In the genomic region with DNA sequence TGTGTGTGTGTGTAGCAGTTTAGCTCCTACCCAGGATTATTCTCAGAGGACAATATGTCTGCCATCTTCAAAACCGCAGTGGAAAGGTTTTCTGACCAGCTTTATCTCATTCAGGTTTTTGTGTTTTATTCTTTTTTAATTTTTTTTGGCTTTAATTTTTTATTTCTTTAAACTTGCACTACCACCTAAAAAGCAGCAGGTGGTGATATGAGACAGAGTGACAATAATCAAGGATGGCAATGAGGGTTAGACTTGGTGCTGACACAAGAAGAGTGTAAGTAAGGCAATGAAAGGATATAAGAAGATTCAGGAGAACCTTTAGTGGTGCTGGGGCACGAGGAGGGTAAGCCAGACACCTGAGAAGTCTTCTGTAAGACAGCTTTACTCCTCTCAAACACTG, we compare ENCODE assay signal across 19 mouse cellular contexts.
A peak's percentile ranks its signal among the peaks of the same experiment; 100 is the strongest.
DNase-seq lines count a peak whose midpoint lies in the region; ATAC-seq and TF ChIP-seq lines count a peak whose summit lies in the region.
"Had no signal": no experiment of that assay in that cellular context is flagged by ENCODE, and none has a peak within 500 bp of the region (broad histone marks: within the 10 kb centered on the region; RNA-seq: fewer than 3 reads in every experiment).

No protein-coding gene starts in this region.

- no peak overlapping the region for H3K4me3 ChIP-seq in hindbrain, postnatal 0 days (ENCODE audit: low read length)
- no peak overlapping the region for H3K4me3 ChIP-seq in hindbrain, embryonic 13.5 days
- H3K4me3 ChIP-seq in lung, embryonic 14.5 days (ENCODE audit: low read depth, low read length), result no peak overlapping the region
- no peak overlapping the region for H3K4me3 ChIP-seq in ES-E14 (ENCODE audit: insufficient read depth in 1 of 2, low read depth in 1 of 2, low read length in 2 of 2, poor library complexity in 1 of 2, severe bottlenecking in 1 of 2)
- H3K4me3 ChIP-seq: forebrain, embryonic 12.5 days; heart, embryonic 13.5 days; limb, embryonic 13.5 days; midbrain, embryonic 13.5 days; myocyte; neural tube, embryonic 15.5 days; stomach, embryonic 15.5 days had no signal

- TF ChIP-seq CTCF in hindbrain, postnatal 0 days (IDR thresholded peaks at IDR 0.05; ENCODE audit: low read depth), result peak; percentile 48
- peak; percentile 47 for TF ChIP-seq CTCF in lung, embryonic 14.5 days (IDR thresholded peaks at IDR 0.05; ENCODE audit: low read depth)

- no peak overlapping the region for H3K27ac ChIP-seq in hindbrain, postnatal 0 days
- H3K27ac ChIP-seq in hindbrain, embryonic 13.5 days, result no peak overlapping the region
- H3K27ac ChIP-seq in lung, embryonic 14.5 days (ENCODE audit: low read depth), result no peak overlapping the region
- H3K27ac ChIP-seq in ES-E14 (ENCODE audit: insufficient read depth, low read depth, low read length, poor library complexity, severe bottlenecking), result no peak overlapping the region
- H3K27ac ChIP-seq: forebrain, embryonic 12.5 days; heart, embryonic 13.5 days; limb, embryonic 13.5 days; midbrain, embryonic 13.5 days; neural tube, embryonic 15.5 days; stomach, embryonic 15.5 days had no signal

- 77% methylated on average over 2 of the region's 2 CpGs for WGBS in hindbrain, postnatal 0 days
- 79% methylated on average over 2 of the region's 2 CpGs for WGBS in hindbrain, embryonic 13.5 days
- WGBS in lung, embryonic 14.5 days, result 67% methylated on average over 2 of the region's 2 CpGs

- H3K9ac ChIP-seq in hindbrain, postnatal 0 days (replicated peaks; ENCODE audit: low read length), result no peak overlapping the region
- no peak overlapping the region for H3K9ac ChIP-seq in hindbrain, embryonic 13.5 days
- no peak overlapping the region for H3K9ac ChIP-seq in lung, embryonic 14.5 days
- H3K9ac ChIP-seq in ES-E14 (ENCODE audit: insufficient read depth, low read depth, low read length, poor library complexity, severe bottlenecking), result no peak overlapping the region
- H3K9ac ChIP-seq: forebrain, embryonic 12.5 days; heart, embryonic 13.5 days; limb, embryonic 13.5 days; midbrain, embryonic 13.5 days; neural tube, embryonic 15.5 days; stomach, embryonic 15.5 days had no signal

- H3K9me3 ChIP-seq in hindbrain, postnatal 0 days (ENCODE audit: low read length), result no peaks in the 10 kb centered on the region
- no peaks in the 10 kb centered on the region for H3K9me3 ChIP-seq in hindbrain, embryonic 13.5 days
- no peaks in the 10 kb centered on the region for H3K9me3 ChIP-seq in lung, embryonic 14.5 days (ENCODE audit: low read depth, low read length)
- no peaks in the 10 kb centered on the region for H3K9me3 ChIP-seq in ES-E14 (ENCODE audit: control insufficient read depth, insufficient read depth, low read depth, low read length)
- H3K9me3 ChIP-seq: forebrain, embryonic 12.5 days; heart, embryonic 13.5 days; limb, embryonic 13.5 days; midbrain, embryonic 13.5 days; neural tube, embryonic 15.5 days; stomach, embryonic 15.5 days had no signal

- no peaks in the 10 kb centered on the region for H3K4me1 ChIP-seq in hindbrain, postnatal 0 days (ENCODE audit: insufficient read depth, low read length)
- H3K4me1 ChIP-seq in hindbrain, embryonic 13.5 days (replicated peaks), result no peaks in the 10 kb centered on the region
- H3K4me1 ChIP-seq in lung, embryonic 14.5 days (ENCODE audit: insufficient read depth), result no peaks in the 10 kb centered on the region
- H3K4me1 ChIP-seq in ES-E14 (ENCODE audit: control insufficient read depth in 2 of 2, insufficient read depth in 2 of 2, low read length in 2 of 2, poor library complexity in 1 of 2), result no peaks in the 10 kb centered on the region
- H3K4me1 ChIP-seq: forebrain, embryonic 12.5 days; heart, embryonic 13.5 days; limb, embryonic 13.5 days; midbrain, embryonic 13.5 days; neural tube, embryonic 15.5 days; stomach, embryonic 15.5 days had no signal

- no peak for ATAC-seq in hindbrain, postnatal 0 days
- ATAC-seq in hindbrain, embryonic 13.5 days (ENCODE audit: low FRiP score), result no peak
- ATAC-seq in lung, embryonic 14.5 days (ENCODE audit: insufficient read depth), result no peak
- ATAC-seq: midbrain, embryonic 13.5 days had no signal

- H3K27me3 ChIP-seq in hindbrain, postnatal 0 days (ENCODE audit: insufficient read depth, low read length), result no peaks in the 10 kb centered on the region
- no peaks in the 10 kb centered on the region for H3K27me3 ChIP-seq in hindbrain, embryonic 13.5 days
- H3K27me3 ChIP-seq in lung, embryonic 14.5 days (ENCODE audit: insufficient read depth, low read length), result no peaks in the 10 kb centered on the region
- H3K27me3 ChIP-seq: forebrain, embryonic 12.5 days; heart, embryonic 13.5 days; limb, embryonic 13.5 days; midbrain, embryonic 13.5 days; neural tube, embryonic 15.5 days; stomach, embryonic 15.5 days had no signal

- in situ Hi-C loops in ES-E14 (cut with MboI; ENCODE audit: low sequenced_read_pairs in 2 of 2, unreplicated experiment in 2 of 2), result no loop called here

- no peaks in the 10 kb centered on the region for H3K36me3 ChIP-seq in hindbrain, postnatal 0 days (ENCODE audit: insufficient read depth, low read length)
- no peaks in the 10 kb centered on the region for H3K36me3 ChIP-seq in hindbrain, embryonic 13.5 days
- H3K36me3 ChIP-seq in lung, embryonic 14.5 days (ENCODE audit: insufficient read depth), result no peaks in the 10 kb centered on the region
- H3K36me3 ChIP-seq in ES-E14 (ENCODE audit: control insufficient read depth, insufficient read depth, low read length, poor library complexity, severe bottlenecking), result no peaks in the 10 kb centered on the region
- H3K36me3 ChIP-seq: forebrain, embryonic 12.5 days; heart, embryonic 13.5 days; limb, embryonic 13.5 days; midbrain, embryonic 13.5 days; neural tube, embryonic 15.5 days; stomach, embryonic 15.5 days had no signal

- peak; percentile 6 for DNase-seq in hindbrain, postnatal 0 days (ENCODE audit: low spot score)
- no peak for DNase-seq in lung, embryonic 14.5 days
- no peak for DNase-seq in lung, adult 18-20 months
- no peak for DNase-seq in ES-E14 (ENCODE audit: low read depth, low spot score)
- DNase-seq in retina, postnatal 1 day, result peak; percentile 6
- DNase-seq in spleen, postnatal 36 days (ENCODE audit: low spot score in 2 of 2), result no peak
- DNase-seq in adrenal gland, adult 18-20 months (ENCODE audit: low spot score in 2 of 2), result no peak
- DNase-seq: cerebellum, postnatal 25 days; gastrocnemius, postnatal 36 days; lung, adult 2 months; spleen, adult 18-20 months had no signal

- H3K4me2 ChIP-seq in hindbrain, postnatal 0 days (ENCODE audit: low read depth, low read length), result no peak overlapping the region
- H3K4me2 ChIP-seq in hindbrain, embryonic 13.5 days, result no peak overlapping the region
- no peak overlapping the region for H3K4me2 ChIP-seq in lung, embryonic 14.5 days
- H3K4me2 ChIP-seq: forebrain, embryonic 12.5 days; heart, embryonic 13.5 days; limb, embryonic 13.5 days; midbrain, embryonic 13.5 days; neural tube, embryonic 15.5 days; stomach, embryonic 15.5 days had no signal

TF ChIP-seq in ES-E14, 5 proteins besides CTCF, POLR2A, EP300 and RAD21:
- TF ChIP-seq ZC3H11A (IDR thresholded peaks at IDR 0.05; ENCODE audit: borderline replicate concordance, low read depth, low read length) (peak; percentile 63; the same call in 1 of the 2 replicates), CHD2 (IDR thresholded peaks at IDR 0.05; ENCODE audit: low read depth, low read length) (no peak)

Comparison
In these comparisons a context has a peak if more than half of its experiments do, and no peak if none do; other contexts are left out.
1. DNase-seq: peak in hindbrain, postnatal 0 days (single experiment) and retina, postnatal 1 day (single experiment); none in lung, embryonic 14.5 days (single experiment), lung, adult 18-20 months (0 of 2), ES-E14 (single experiment), spleen, postnatal 36 days (0 of 2) and adrenal gland, adult 18-20 months (0 of 2).